Mouse (Mus musculus) heart, adult 2 months (tissue): ENCODE measurements around the gene 1700006A11Rik.
"Not testable (repeated sequence)": the region's sequence is repeated elsewhere in the genome, so short reads cannot be mapped to it uniquely, and the experiment has no call there.

Experiments
- CTCF ChIP-seq: fragments of 200-600 bp; IDR thresholded peaks from 2 replicates; pipeline ENCODE4 v1.8.1; 2022; ENCODE audit warnings: antibody characterized with exemption, mild to moderate bottlenecking, moderate library complexity
- EP300 ChIP-seq: fragments of 200-500 bp; IDR thresholded peaks from 2 replicates; pipeline ENCODE4 v1.6.1; 2011; ENCODE audit warnings: low read depth, low read length, control low read depth; ENCODE audit not compliant: insufficient read depth
- POLR2A ChIP-seq: fragments of 200-500 bp; IDR thresholded peaks from 2 replicates; pipeline ENCODE4 v1.6.1; 2011; ENCODE audit warnings: mild to moderate bottlenecking, low read depth, low read length, control low read depth; ENCODE audit not compliant: insufficient read depth

DNA sequence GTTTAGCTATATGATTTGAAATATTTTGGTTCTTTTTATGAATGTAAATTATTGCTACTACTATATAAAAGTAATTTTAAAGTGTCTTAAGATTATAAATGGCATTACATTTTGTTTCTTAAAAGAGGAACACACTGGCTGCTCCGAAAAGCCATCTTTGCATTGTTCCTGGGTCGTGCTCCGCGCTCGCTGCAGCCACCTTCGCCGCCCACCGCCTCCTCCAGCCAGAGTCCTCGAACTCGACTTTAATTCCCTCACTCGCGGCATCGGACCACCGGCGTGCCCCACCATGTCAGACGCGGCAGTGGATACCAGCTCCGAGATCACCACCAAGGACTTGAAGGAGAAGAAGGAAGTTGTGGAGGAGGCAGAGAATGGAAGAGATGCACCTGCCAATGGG, 40.5 kb downstream of the 1700006A11Rik start:
- not testable (repeated sequence) for TF ChIP-seq POLR2A, CTCF, EP300
